Mouse (Mus musculus) limb, embryonic 14.5 days (tissue): ENCODE measurements at regions not wholly inside any gene's neighbourhood (a gene's known extent, or its start where the extent isn't known, plus 50 kb on each side); places are given as distances from the start of the nearest gene placed in this dataset.

Experiments
- ATAC-seq: fragments of 200-750 bp; cut with Nextera tagmentation; 2 replicates; pipeline ENCODE4 v1.8.0; 2017; ENCODE audit warnings: low read depth, moderate number of reproducible peaks, moderate TSS enrichment; ENCODE audit not compliant: low FRiP score
- DNase-seq: peaks from one replicate; pipeline ENCODE4 v3.0.0-alpha.2; 2015; ENCODE audit warnings: low spot score
- H3K27ac ChIP-seq: fragments of 300-500 bp; sonication (generic); replicated peaks from 2 replicates; pipeline ENCODE4 v1.5.1; 2014; ENCODE audit warnings: low read depth, mild to moderate bottlenecking, low read length, moderate library complexity, mixed read lengths
- H3K27me3 ChIP-seq: fragments of 300-500 bp; sonication (generic); 2 replicates; pipeline ENCODE4 v1.6.1; 2014; ENCODE audit warnings: low read length, mixed read lengths; ENCODE audit not compliant: control insufficient read depth, insufficient read depth
- H3K36me3 ChIP-seq: fragments of 300-500 bp; sonication (generic); 2 replicates; pipeline ENCODE4 v1.6.1; 2014; ENCODE audit warnings: mild to moderate bottlenecking, low read length, moderate library complexity, mixed read lengths; ENCODE audit not compliant: control insufficient read depth, insufficient read depth
- H3K4me1 ChIP-seq: fragments of 300-500 bp; sonication (generic); 2 replicates; pipeline ENCODE4 v1.6.1; 2014; ENCODE audit warnings: antibody characterized with exemption, low read length, mixed read lengths; ENCODE audit not compliant: control insufficient read depth, insufficient read depth
- H3K4me2 ChIP-seq: fragments of 300-500 bp; sonication (generic); replicated peaks from 2 replicates; pipeline ENCODE4 v1.6.1; 2014; ENCODE audit warnings: low read depth, mild to moderate bottlenecking, low read length, moderate library complexity; ENCODE audit not compliant: severe bottlenecking
- H3K4me3 ChIP-seq: fragments of 300-500 bp; sonication (generic); replicated peaks from 2 replicates; pipeline ENCODE4 v1.5.1; 2014; ENCODE audit warnings: low read length
- H3K9ac ChIP-seq: fragments of 300-500 bp; sonication (generic); 2 replicates; pipeline ENCODE4 v1.6.1; 2014; ENCODE audit warnings: mild to moderate bottlenecking, low read depth, low read length, moderate library complexity; ENCODE audit not compliant: severe bottlenecking
- H3K9me3 ChIP-seq: fragments of 300-500 bp; sonication (generic); 2 replicates; pipeline ENCODE4 v1.6.1; 2016; ENCODE audit warnings: low read length; ENCODE audit not compliant: control insufficient read depth
- POLR2A ChIP-seq: fragments of 200-500 bp; IDR thresholded peaks from 2 replicates; pipeline ENCODE4 v1.8.0; 2012; ENCODE audit warnings: inconsistent platforms, mild to moderate bottlenecking, moderate library complexity, borderline replicate concordance; ENCODE audit not compliant: insufficient read depth, insufficient read length; ENCODE audit errors: extremely low read depth
- WGBS: fragments of 180-500 bp; shearing (Covaris S2); extraction: QIAGEN DNeasy Blood & Tissue Kit; methylation state at CpG from one replicate; pipeline ENCODE4 v1.1.7; 2014; 5-methylcytosine and 5-hydroxymethylcytosine counted together

DNA sequence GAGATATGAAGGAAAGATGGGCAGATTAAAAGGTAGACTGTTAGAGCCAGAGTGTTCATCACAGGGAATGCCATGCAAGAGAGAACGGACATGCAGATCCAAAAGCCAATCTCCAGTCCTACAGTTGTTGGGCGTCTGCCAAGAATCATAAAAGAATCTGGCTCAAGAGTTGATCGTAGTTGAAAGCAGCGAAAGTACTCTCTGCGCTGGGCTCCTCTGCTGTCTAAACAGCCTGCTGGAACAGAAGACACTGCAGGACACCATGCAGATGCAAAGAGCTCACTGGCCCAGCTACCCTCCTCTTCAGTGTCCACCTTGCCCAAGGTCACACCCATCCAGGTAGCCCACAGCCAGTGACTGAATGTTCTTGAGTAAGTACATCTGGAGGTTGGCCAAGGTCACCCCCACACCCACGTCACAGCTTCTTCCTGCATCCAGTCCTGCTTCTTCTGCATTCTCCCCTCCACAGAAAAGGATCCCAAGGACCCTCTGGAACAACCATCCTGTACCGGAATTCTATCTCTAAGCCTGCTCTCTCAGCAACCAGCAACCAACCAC is 77.1 kb upstream of the Gm10260 start:
- DNase-seq (peak; percentile 77), ATAC-seq (no peak)
- H3K4me2 ChIP-seq = no peak overlapping the region

GRCm38 (mm10) chr13:97832448-97832847 is 72.0 kb upstream of the Gm10260 start:
- ATAC-seq = no peak

More for the DNA sequence above, 77.1 kb upstream of the Gm10260 start:
- Histone ChIP-seq H3K4me3 (no peak overlapping the region), H3K4me1 (peaks cover 14% of the 10 kb centered on the region), H3K27ac (no peak overlapping the region), H3K9ac (no peak overlapping the region), H3K36me3 (no peaks in the 10 kb centered on the region), H3K9me3 (no peaks in the 10 kb centered on the region), H3K27me3 (no peaks in the 10 kb centered on the region)
- TF ChIP-seq POLR2A = no peak
- WGBS = 38% methylated on average over 7 of the region's 7 CpGs

DNA sequence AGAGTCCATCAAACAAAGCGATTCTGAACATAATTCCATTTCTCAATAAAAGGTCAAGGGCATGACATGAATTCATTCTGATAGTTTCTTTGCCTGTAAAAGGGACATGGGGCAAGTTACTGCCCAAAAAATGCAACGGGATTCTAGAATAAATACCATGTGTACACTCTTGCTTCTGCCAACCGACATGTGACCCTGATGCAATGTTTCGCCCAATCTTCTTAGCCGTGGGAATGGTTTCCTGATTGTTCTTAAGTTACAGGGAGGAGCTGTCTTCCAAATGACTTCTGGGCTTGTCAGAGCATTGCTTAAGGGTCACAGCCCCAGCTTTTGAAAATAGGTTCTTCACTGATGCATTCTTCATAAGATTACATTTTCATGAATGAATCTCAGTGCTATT is 71.4 kb upstream of the Gm10260 start:
- TF ChIP-seq POLR2A = no peak
- WGBS = 76% methylated on average over 5 of the region's 5 CpGs
- H3K4me1 ChIP-seq = no peaks in the 10 kb centered on the region
- ATAC-seq (no peak), DNase-seq (no peak)
- no peak overlapping the region for H3K4me3 ChIP-seq
- H3K36me3 ChIP-seq = no peaks in the 10 kb centered on the region
- H3K27ac ChIP-seq = no peak overlapping the region
- no peaks in the 10 kb centered on the region for H3K9me3 ChIP-seq
- H3K27me3 ChIP-seq = no peaks in the 10 kb centered on the region
- no peak overlapping the region for H3K9ac ChIP-seq
- H3K4me2 ChIP-seq = no peak overlapping the region

More at GRCm38 (mm10) chr13:97832448-97832847, 72.0 kb upstream of the Gm10260 start:
- no peaks in the 10 kb centered on the region for H3K9me3 ChIP-seq
- no peaks in the 10 kb centered on the region for H3K36me3 ChIP-seq
- H3K4me2 ChIP-seq = no peak overlapping the region
- DNase-seq = no peak
- TF ChIP-seq POLR2A = no peak
- no peak overlapping the region for H3K4me3 ChIP-seq
- no peaks in the 10 kb centered on the region for H3K27me3 ChIP-seq
- 86% methylated on average over 1 of the region's 1 CpGs for WGBS
- H3K27ac ChIP-seq = no peak overlapping the region
- no peak overlapping the region for H3K9ac ChIP-seq
- H3K4me1 ChIP-seq = peaks cover 4% of the 10 kb centered on the region

DNA sequence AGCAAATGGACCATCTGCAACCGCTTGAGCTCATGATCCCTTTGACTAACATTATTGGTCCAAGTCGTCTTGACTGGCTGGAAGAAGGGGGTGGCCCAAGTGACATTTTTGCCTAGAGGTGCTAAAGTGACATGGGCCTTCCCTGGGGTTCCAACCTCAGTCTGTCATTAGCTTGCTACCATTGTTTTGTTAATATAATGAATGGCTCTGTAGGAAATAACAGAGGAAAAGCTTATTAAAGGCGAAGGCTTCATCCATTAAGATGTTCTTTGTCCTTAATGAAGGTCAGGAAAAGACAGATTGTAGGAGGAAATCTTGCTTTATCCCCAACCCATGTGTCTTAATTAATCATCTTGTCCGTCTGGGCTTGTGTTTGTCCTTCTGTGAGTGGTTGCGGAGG is 69.1 kb upstream of the Gm10260 start:
- TF ChIP-seq POLR2A = no peak
- WGBS = 58% methylated on average over 5 of the region's 5 CpGs
- no peak overlapping the region for H3K9ac ChIP-seq
- H3K4me3 ChIP-seq = no peak overlapping the region
- H3K9me3 ChIP-seq = no peaks in the 10 kb centered on the region
- peaks cover 13% of the 10 kb centered on the region for H3K4me1 ChIP-seq
- no peak overlapping the region for H3K4me2 ChIP-seq
- no peaks in the 10 kb centered on the region for H3K36me3 ChIP-seq
- DNase-seq = no peak
- no peak overlapping the region for H3K27ac ChIP-seq
- no peaks in the 10 kb centered on the region for H3K27me3 ChIP-seq
- no peak for ATAC-seq

DNA sequence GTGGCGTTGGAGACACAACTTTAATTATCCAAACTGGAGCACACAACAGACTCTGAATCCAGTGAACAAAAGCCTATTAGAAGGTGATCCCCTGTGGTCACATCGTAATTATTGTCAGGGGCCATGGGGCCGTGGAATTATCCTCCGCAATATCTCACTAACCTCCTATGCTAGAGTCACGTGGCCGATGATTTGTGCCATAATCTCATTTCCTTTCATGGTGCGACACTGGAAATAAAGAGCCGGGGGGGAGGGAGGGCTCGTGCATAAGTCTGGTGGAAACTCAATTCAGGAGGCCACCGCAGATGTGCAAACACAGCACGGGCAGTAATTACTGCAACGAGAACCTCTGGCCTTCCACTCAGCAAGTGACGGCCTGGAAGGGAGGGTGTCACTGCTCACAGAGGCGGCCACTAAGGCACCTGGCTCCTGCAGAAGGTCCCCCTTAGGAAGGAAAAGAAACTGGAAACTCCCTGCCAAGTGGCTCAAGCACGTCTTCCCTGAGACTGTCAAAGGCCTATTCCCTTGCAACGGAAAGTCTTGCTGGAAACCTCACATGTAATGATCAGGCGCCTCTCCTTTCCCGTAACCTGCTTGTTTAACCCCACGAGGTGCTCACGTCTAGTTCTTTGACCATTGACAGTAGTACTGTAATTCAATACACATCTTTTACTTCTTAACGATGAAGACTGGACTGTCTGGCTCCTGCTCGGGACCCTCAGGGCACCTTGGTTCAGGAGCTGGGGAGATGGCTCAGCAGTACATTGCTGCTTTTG is 65.6 kb upstream of the Gm10260 start:
- Histone ChIP-seq H3K4me1 (peaks cover 20% of the 10 kb centered on the region), H3K36me3 (no peaks in the 10 kb centered on the region), H3K4me2 (no peak overlapping the region), H3K9me3 (no peaks in the 10 kb centered on the region), H3K4me3 (no peak overlapping the region), H3K27ac (no peak overlapping the region), H3K27me3 (no peaks in the 10 kb centered on the region), H3K9ac (peak overlapping the region; percentile 12; the same call in 1 of the 2 replicates)
- DNase-seq (no peak), ATAC-seq (no peak)
- WGBS = 20% methylated on average over 22 of the region's 22 CpGs
- TF ChIP-seq POLR2A = no peak

DNA sequence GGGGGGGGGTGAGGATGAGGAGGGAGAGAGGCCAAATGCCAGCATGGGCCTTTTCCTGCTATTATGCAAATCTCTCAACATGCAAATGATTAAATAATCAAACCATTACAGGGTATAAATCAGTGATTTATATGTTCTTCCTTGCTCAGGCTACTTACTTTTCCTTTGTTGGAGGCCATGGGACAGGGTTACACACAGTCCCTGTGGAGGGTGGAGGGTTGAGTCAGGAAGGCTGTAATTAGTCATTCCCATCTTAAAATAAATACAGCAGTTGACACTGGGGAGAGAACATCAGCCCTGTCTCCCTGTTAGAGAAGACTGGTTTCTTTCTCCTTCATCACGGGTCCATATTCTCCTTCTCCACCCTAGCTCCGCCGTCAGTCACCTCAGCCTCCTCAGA is 64.9 kb upstream of the Gm10260 start:
- H3K4me2 ChIP-seq = no peak overlapping the region
- no peak overlapping the region for H3K27ac ChIP-seq
- no peak overlapping the region for H3K4me3 ChIP-seq

More for the DNA sequence above, 64.9 kb upstream of the Gm10260 start:
- Histone ChIP-seq H3K27me3 (no peaks in the 10 kb centered on the region), H3K36me3 (no peaks in the 10 kb centered on the region), H3K4me1 (peaks cover 20% of the 10 kb centered on the region), H3K9ac (no peak overlapping the region), H3K9me3 (no peaks in the 10 kb centered on the region)
- DNase-seq = no peak
- no peak for ATAC-seq
- no peak for TF ChIP-seq POLR2A
- WGBS = 53% methylated on average over 3 of the region's 3 CpGs
